Mouse (Mus musculus): ENCODE measurements around the gene 1700006A11Rik.
"Not testable (repeated sequence)": the region's sequence is repeated elsewhere in the genome, so short reads cannot be mapped to it uniquely, and the experiment has no call there.

Gene 1700006A11Rik

DNA sequence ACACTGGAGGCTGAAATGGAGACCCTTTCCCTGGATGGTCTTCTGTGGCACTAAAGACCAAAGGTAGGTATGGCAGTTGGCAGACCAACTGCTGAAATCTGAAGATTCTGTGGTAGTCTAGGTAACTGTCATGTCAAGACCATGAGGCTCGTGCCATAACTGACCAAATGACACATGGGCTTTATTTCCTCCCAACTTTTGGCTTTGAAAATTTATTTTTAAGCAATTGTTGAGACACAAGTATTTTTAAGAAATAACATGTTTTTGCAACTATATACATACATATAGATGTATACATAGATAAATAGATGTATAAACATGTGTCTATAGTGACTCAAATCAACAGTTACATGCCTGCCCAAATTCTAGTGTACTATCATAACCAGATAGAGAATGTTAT lies at the start of gene 1700006A11Rik:
Gene 1700006A11Rik, minus strand, starts transcription at position 101 of the 400 bp plus-strand sequence.
- DNase-seq: no peak

DNA sequence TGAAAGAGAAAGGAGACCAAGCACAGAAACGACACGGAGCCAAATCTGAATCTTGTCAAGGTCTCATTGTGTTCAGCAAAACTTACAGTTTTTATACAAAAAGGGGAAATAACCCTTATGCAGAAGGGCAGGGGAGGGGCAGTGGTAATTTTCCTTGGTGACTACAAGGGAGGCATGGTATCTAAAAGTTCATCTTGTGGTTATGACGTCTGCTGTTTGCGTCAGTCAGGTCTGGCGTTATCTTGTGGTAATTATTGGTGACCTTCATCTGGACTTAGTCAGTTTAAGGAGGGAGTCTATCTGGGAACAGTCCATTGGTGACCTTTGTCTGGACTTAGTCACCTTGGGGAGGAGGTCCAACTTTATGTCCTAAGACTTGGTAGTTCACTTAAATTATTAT lies 48.5 kb upstream of the 1700006A11Rik start:
- not testable (repeated sequence) for DNase-seq

DNA sequence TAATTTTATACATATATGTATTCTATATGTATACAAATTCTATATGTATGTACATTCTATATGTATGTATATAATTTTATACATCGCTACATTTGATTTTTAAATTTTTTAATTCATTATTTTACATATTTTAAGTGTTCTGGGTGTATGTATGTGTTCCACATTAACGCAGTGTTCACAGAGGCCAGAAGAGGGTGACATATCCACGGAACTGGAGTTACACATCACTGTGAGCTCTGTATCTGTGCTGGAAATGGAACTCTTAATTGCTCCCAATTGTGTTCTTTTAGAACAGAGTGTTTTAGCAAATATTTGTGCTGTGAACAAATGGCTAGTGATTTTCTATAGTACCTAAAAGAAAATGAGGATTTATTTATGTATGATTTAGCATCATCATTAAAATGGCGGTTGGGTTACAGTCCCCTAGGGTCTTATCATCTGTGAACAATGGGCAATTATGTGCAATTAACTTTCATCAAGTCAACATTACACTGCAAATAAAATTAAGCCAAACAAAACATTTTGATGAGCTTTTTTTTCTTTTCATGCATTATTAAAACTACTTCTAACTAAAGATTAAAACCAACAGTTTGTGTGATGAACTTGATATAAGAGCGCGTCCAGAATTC lies 40.4 kb upstream of the 1700006A11Rik start:
- no peak for DNase-seq

DNA sequence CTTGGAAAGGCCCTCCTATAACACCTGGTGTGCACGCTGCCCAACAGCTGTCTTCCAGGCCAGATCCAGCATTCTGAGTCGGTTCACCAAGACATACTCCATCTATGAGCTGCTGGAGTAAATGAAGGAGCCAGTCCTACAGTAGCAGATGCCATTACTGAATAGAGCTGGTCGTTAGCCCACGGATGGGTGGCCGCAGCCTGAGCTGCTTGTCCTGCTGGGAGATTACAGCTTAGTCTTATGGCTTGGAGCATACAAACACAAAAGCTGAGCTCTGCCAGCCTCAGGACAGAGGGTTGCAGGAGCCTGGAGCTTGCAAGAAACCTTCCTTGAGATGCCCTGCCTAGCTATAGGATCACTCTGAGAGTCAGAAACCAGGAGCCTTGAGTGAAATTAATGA lies 33.6 kb downstream of the 1700006A11Rik start:
- DNase-seq: no peak

DNA sequence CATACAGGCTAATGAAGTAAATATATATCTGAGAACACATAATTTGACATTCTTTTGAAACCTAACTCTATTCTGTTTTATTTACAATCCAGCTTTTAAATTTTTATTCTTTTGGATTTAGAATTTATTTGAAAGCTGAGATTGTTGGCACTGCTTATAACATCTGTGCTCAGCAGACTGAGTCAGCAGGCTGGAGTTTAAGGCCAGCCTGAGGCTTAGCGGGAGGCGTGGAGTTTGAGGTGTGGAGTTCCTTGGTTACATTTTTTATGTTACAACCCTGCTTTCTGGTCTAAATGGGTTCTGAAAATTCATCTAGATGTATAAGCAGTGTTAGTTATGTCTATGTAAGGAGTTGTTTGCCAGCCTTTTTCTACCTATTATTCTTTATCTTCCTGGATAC lies 35.7 kb downstream of the 1700006A11Rik start:
- DNase-seq: no peak

DNA sequence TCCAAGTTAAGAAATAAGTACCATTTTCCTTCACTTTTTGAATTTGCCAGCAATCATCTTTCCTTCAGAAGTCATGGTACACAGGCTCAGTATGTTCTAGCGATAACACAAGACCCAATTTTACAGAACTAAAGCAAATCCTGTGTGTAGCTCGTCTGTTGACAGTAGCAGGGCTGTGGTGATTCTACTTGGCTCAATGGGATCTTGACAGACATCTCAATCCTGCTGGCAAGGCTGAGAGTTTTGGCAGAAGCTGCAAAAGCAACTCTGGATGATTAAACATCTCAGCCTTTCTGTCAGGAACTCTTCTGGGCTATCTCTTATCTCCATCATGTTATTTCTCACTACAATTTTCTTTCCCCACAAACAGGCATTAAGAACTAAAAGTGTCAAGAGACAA lies 36.2 kb downstream of the 1700006A11Rik start:
- no peak for DNase-seq

DNA sequence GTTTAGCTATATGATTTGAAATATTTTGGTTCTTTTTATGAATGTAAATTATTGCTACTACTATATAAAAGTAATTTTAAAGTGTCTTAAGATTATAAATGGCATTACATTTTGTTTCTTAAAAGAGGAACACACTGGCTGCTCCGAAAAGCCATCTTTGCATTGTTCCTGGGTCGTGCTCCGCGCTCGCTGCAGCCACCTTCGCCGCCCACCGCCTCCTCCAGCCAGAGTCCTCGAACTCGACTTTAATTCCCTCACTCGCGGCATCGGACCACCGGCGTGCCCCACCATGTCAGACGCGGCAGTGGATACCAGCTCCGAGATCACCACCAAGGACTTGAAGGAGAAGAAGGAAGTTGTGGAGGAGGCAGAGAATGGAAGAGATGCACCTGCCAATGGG lies 40.5 kb downstream of the 1700006A11Rik start:
- not testable (repeated sequence) for DNase-seq

DNA sequence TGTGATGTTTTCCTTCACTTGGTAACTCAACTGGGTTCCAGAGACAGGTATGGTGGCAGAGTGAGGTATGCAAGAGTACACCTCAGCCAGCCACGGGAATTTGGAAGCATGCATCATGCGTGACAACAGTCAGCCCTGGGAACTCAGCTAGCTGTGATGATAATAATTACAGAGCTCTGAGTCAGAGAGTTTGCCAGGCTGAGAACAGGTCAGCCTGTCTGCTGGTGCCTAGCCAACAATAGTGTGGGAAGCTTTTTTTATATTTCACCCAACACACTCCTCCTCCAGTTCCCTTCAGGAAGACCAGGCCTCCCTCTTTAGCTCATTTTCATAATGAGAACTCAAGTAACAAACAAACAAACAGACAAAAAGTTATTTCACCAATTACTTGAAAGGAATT lies 53.8 kb downstream of the 1700006A11Rik start:
- no peak for DNase-seq

DNA sequence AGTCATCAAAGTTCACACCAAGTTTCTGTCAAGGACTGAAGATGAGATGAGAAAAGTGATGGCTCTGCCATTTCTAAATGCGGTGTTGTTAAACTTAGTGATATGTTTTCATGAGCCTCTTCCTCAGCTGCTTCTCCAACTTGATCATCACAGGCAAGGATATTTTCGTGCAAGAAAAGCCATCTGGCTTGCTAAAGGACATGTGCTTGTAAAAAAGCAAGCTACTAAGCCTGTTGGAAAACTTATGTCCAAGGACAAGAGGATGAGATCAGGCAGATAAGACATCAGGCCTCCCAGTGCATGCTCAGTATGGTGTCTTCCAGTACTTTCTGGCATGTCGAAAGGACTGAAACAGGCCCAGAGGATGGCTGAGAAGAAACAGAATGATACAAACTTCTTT lies 68.3 kb downstream of the 1700006A11Rik start:
- DNase-seq: no peak
